Mouse (Mus musculus) cerebellum, adult 8-10 months (tissue): Measurements from ENCODE around the gene Hlcs.

Source experiments
- DNase-seq: peaks from one replicate; pipeline ENCODE4 v3.0.0; 2022

The Hlcs gene

DNA sequence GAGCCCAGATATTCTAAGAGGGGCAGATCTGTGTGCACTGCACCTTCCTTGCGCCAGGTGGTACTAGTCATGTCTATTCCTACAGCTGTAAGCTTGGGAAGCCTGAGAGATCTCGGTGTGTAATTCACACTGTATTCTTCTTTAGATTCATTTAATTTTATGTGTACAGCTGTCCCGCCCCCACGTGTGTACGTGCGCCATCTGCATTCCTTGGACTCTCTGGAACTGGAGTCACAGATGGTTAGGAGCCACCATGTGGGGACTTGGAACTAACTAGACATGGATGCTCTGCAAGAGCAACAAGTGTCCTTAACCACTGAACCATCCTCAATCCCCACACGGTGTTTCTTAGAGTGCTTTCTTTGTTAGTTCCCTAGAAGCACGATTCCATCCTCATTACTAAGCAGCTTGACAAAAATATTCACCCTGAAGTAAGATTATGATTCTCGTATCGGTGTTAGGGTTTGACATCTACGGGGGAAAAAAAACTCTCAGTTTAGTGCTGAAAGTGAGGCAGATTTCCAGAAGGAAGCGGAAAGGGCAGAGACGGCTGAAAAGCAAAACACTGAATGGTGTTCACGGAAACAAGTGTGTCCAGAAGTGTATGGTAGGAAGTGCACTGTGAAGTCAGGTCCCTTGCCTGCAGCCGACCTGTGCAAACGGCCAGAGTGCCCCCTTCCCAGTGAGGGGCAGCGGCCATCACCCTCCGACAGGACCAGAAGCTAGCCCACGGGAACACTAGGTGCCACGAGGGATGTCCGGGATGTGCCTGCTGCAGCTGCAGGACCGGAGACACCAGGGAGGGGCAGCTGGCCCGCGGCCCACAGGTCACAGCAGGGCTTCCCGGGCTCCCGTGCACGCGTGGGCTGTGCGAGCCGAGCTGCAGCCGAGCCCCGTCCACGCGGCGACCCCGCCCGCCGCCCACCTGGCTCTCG, 24.0 kb downstream of the Hlcs start:
- peak; percentile 70 for DNase-seq

GRCm38 (mm10) chr16:94287826-94288225, 25.5 kb downstream of the Hlcs start:
- DNase-seq, result no peak

DNA sequence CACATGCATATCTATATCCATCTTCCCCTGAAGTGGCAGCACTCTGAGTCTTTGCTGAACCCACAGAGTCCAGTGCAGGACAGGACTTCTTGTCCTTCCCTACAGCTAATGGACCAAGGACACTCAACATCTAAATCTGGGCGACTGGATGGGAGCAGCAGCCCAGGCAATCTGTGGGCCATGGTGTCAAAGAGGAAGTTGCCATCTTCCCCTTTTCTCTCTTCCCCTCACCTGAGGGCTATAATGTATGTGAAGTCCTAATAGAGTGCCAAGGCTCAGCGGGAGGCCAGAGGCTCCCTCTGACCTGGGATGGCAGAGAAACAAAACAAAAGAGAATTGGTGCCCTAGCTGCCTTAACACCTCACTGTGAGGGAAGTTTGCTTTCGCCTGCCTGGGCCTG, 29.4 kb downstream of the Hlcs start:
- DNase-seq, result no peak

- DNase-seq, result no peak
These were observed 42.5 kb downstream of the Hlcs start for GRCm38 (mm10) chr16:94270826-94271225.

- DNase-seq, result peak; percentile 93
These were observed 43.7 kb downstream of the Hlcs start for GRCm38 (mm10) chr16:94269635-94270034.

GRCm38 (mm10) chr16:94268205-94268604, 45.2 kb downstream of the Hlcs start:
- no peak for DNase-seq

DNA sequence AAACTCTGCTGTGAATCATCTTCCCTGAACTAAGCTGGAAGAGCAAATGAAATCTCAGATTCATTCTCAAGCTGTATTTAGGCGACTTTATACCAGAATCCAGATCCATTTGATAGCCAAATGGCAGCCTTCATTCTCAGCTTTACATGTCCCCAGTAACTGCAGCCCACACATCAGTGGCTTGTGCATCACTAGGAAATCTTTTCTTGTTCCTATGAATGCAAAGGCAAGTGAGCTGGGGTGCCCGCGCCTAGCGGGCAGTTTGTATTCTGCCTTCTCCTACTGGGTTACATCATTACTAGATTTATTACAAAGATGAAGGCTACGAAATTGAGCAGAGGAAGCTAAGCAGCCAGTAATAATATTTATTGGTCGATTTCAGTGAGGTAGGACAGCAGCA, 48.8 kb downstream of the Hlcs start:
- DNase-seq, result no peak

DNA sequence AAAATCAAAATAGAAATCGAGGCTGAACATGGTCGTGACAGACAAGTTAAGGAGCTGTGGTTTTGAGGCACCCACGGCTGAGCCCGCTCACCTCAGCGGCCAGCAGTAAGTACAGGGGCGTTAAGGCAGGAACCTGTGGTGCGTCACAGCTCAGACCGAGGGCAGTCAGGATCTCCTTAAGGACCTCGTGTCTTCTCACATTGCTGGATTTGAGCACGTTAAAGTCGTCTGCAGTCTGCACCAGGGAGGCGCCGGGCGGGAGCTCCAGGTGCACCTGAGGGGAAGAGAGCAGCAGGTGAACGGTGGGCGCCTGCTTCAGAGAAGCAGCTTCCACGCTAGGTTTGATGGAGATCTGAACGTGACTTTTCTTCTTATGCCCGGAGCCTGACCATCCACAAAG, 50.9 kb downstream of the Hlcs start:
- no peak for DNase-seq

- DNase-seq, result no peak
These were observed 52.3 kb downstream of the Hlcs start for GRCm38 (mm10) chr16:94260938-94261630.

GRCm38 (mm10) chr16:94258366-94259310, 54.7 kb downstream of the Hlcs start:
- DNase-seq, result peak; percentile 61

- no peak for DNase-seq
These were observed 57.8 kb downstream of the Hlcs start for GRCm38 (mm10) chr16:94255592-94255991.

- DNase-seq, result no peak
These were observed 58.3 kb downstream of the Hlcs start for GRCm38 (mm10) chr16:94255035-94255434.

GRCm38 (mm10) chr16:94254415-94254891, 58.9 kb downstream of the Hlcs start:
- DNase-seq, result no peak

- no peak for DNase-seq
These were observed 59.5 kb downstream of the Hlcs start for GRCm38 (mm10) chr16:94253671-94254414.

DNA sequence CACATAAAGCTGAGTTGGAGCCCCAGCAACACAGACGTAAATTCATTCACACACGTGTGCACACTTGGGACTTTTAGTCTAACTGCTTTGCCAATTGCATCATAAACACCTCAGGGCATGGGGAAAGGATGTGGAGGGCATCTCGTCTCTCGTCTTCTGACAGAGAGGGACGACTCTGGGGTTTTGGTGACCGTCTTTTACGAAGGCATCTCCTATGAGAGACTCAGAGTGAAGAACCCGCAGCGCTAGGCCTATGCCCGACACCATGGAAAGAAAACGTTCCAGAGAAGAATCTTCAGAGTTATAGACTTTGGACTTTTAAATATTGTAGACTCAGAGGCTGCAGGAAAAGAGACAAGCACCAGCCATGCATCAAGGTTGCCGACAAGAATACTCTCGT, 61.6 kb downstream of the Hlcs start:
- no peak for DNase-seq

DNA sequence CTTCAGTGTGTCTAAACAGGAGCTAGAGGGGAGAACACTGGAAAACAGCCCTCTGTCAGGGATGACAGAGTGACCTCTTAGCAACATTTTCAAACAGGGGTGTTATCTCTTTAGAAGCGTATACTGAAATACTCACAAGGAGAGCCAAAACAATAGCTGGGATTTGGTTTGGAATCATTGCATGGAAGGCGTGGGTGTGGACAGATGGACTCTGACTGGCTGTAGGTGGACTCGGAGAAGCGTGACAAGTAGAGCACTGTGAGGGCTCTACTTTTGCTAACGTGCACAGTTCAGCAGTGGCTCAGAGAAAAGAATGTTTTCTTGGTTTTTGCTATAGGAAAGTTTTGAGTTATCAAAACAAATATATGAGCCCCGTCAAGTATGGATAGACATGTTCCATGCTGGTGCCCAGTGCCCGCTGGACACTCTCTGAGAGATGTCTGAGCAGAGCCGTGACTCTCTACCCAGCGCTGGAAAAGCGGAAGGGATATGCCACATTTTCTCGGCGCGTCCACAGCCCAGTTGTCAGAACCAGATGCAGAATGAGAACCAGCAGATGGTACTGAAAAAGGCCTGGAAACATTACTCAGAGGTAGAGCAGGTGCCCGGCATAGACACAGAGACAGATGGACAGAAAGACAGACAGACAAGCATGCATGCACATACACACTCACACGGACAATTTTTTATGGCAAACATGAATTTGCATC, 62.6 kb downstream of the Hlcs start:
- no peak for DNase-seq

- DNase-seq, result no peak
These were observed 63.2 kb downstream of the Hlcs start for GRCm38 (mm10) chr16:94250136-94250535.

DNA sequence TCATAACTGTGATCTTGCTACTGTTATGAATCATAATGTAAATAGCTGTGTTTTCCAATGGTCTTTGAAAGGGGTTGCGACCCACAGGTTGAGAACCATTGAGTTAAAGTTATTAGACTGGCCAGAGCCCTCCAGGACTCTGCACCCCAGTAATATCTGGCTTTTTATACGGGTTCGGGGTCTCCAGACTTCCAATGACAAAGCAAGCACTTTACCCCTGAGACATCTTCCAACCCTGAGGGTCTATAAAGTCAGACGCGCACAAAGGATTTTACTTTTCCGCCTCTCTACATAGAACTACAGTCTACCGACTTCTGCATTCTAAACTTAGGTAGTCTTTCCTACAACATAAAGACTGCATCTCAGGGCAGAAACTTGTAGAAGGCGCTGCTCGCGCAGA, 63.7 kb downstream of the Hlcs start:
- no peak for DNase-seq

GRCm38 (mm10) chr16:94248721-94249120, 64.7 kb downstream of the Hlcs start:
- no peak for DNase-seq

- no peak for DNase-seq
These were observed 66.4 kb downstream of the Hlcs start for GRCm38 (mm10) chr16:94246976-94247375.

GRCm38 (mm10) chr16:94246058-94246784, 67.2 kb downstream of the Hlcs start:
- no peak for DNase-seq
